Mouse (Mus musculus): ENCODE data around the gene Abcc4. TPM values are rescaled to one million over a fixed set of nuclear protein-coding genes. Genes with fewer than 3 reads are reported as not detected.

Gene Abcc4
- polyA plus RNA-seq, 1 experiment from 2014 or later: 2.1 TPM

DNA sequence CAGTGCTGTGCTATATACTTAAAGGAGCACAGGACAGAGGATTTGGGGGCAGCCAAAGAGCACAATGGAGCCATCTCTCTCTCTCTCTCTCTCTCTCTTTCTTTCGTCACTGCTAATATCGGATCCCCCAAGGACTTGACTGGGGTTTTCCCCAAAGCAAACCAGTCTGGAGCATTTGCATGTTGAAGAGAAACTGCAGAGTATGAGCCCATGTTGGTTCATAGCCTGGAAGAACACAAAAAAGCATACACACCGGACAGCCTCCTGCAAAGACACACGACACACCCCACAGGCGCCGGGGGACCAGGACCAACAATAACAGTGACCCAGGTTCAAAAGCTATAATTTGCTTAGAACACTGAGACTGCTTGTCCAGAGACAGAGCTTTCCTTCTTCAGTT lies 14.1 kb downstream of the Abcc4 start:
- Histone ChIP-seq H3K4me2 (ENCODE audit: low read length) (no peak overlapping the region), H3K27me3 (ENCODE audit: control insufficient read depth, insufficient read depth, low read depth, low read length) (no peaks in the 10 kb centered on the region), H3K27ac (ENCODE audit: low read length) (no peak overlapping the region), H3K9me3 (replicated peaks; ENCODE audit: control insufficient read depth, low read length, poor library complexity, severe bottlenecking) (no peaks in the 10 kb centered on the region), H3K4me1 (ENCODE audit: control insufficient read depth, insufficient read depth, low read length) (no peaks in the 10 kb centered on the region), H3K4me3 (ENCODE audit: low read depth, low read length) (no peak overlapping the region), H3K9ac (ENCODE audit: low read depth, low read length) (no peak overlapping the region), H3K36me3 (ENCODE audit: control insufficient read depth, insufficient read depth, low read length) (no peaks in the 10 kb centered on the region)
- ATAC-seq: no peak
- 80% methylated on average over 6 of the region's 6 CpGs for WGBS

DNA sequence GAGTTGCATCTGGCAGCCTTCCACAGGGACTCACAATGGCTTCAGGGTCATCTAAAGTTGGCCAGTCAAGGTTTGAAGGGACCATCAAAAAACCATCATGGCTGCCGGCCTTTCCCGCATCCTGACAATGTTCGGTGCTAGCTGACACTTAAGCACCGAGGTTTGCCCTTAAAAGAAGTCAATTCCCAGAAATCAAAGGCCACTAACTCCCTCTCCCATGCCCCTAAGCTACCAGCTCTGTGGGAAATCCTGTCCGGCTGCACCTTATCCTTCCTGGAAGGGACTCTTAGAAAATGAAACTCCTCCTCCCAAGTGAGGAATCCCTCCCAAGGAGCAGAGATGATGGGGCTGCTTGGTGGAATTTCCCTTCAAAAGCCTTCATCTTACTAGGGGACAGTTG lies 14.6 kb downstream of the Abcc4 start:
- no peak overlapping the region for H3K9ac ChIP-seq (ENCODE audit: low read depth, low read length)
- no peak overlapping the region for H3K4me2 ChIP-seq (ENCODE audit: low read length)
- no peak overlapping the region for H3K4me3 ChIP-seq (ENCODE audit: low read depth, low read length)
- H3K4me1 ChIP-seq (ENCODE audit: control insufficient read depth, insufficient read depth, low read length): no peaks in the 10 kb centered on the region
- no peaks in the 10 kb centered on the region for H3K27me3 ChIP-seq (ENCODE audit: control insufficient read depth, insufficient read depth, low read depth, low read length)
- no peaks in the 10 kb centered on the region for H3K36me3 ChIP-seq (ENCODE audit: control insufficient read depth, insufficient read depth, low read length)
- no peaks in the 10 kb centered on the region for H3K9me3 ChIP-seq (replicated peaks; ENCODE audit: control insufficient read depth, low read length, poor library complexity, severe bottlenecking)
- H3K27ac ChIP-seq (ENCODE audit: low read length): no peak overlapping the region
- WGBS: 81% methylated on average over 5 of the region's 5 CpGs
- no peak for ATAC-seq

DNA sequence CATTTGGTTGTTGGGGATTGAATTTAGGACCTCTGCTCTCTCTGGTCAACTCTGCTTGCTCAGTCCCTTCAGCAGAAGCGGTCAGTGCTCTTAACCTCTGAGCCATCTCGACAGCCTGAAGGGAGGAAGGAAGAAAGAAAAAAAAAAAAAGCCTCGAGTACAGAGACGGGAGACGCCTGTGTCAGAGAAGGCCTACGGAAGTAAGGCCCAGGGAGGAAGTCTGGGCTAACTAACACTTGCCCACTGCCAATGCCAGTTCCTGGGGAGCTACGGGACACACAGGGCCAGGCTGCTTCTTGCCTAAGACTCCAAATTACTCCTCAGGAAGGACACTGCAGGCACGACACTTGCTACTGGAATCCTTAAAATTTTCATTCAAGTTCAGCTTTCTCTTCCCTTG lies 15.1 kb downstream of the Abcc4 start:
- Histone ChIP-seq H3K4me2 (ENCODE audit: low read length) (no peak overlapping the region), H3K4me1 (ENCODE audit: control insufficient read depth, insufficient read depth, low read length) (no peaks in the 10 kb centered on the region), H3K9ac (ENCODE audit: low read depth, low read length) (no peak overlapping the region), H3K4me3 (ENCODE audit: low read depth, low read length) (no peak overlapping the region), H3K36me3 (ENCODE audit: control insufficient read depth, insufficient read depth, low read length) (no peaks in the 10 kb centered on the region), H3K27me3 (ENCODE audit: control insufficient read depth, insufficient read depth, low read depth, low read length) (no peaks in the 10 kb centered on the region), H3K9me3 (replicated peaks; ENCODE audit: control insufficient read depth, low read length, poor library complexity, severe bottlenecking) (no peaks in the 10 kb centered on the region), H3K27ac (ENCODE audit: low read length) (no peak overlapping the region)
- 78% methylated on average over 8 of the region's 8 CpGs for WGBS
- ATAC-seq: no peak

DNA sequence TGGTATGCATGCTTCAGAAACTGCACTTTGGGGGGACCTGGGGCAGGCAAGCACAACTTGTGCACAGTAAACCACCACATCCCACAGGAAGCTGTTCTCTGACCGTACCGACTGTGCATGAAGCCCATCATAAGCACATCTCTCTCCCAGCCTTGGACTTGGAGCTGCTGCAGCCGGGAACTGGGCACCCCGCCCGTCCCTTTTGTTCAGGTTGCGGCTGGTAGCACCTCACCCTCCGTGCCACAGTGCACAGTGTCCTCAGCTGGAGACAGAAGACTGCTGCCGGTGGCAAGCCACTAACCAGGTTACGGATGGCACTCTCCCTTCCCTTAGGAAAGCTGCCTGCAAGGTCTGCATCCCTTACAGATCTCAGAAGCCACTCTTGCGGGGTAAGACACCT lies 15.7 kb downstream of the Abcc4 start:
- H3K36me3 ChIP-seq (ENCODE audit: control insufficient read depth, insufficient read depth, low read length): no peaks in the 10 kb centered on the region
- ATAC-seq: no peak
- H3K4me1 ChIP-seq (ENCODE audit: control insufficient read depth, insufficient read depth, low read length): no peaks in the 10 kb centered on the region
- 75% methylated on average over 10 of the region's 10 CpGs for whole genome bisulfite sequencing
- H3K27me3 ChIP-seq (ENCODE audit: control insufficient read depth, insufficient read depth, low read depth, low read length): no peaks in the 10 kb centered on the region
- H3K4me2 ChIP-seq (ENCODE audit: low read length): no peak overlapping the region
- H3K27ac ChIP-seq (ENCODE audit: low read length): no peak overlapping the region
- H3K4me3 ChIP-seq (ENCODE audit: low read depth, low read length): no peak overlapping the region
- H3K9ac ChIP-seq (ENCODE audit: low read depth, low read length): no peak overlapping the region
- no peaks in the 10 kb centered on the region for H3K9me3 ChIP-seq (replicated peaks; ENCODE audit: control insufficient read depth, low read length, poor library complexity, severe bottlenecking)

DNA sequence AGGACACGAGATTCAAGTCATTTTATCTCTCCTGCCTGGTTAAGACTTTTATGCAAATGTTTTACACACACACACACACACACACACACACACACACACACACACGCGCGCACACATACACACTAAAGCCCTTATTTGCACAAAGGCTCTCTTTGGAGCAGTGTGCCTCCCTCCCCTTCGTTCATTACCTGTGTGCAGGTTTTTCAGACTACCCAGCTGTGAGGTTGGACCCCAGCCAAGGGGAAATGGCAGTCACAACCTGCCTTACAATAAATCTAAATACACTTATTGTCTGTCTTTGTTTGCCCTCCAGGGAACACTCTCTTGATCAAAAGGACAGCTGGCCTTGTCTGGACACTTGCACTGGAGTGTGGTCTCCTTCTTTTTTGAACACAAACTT lies 17.4 kb downstream of the Abcc4 start:
- ATAC-seq: no peak

DNA sequence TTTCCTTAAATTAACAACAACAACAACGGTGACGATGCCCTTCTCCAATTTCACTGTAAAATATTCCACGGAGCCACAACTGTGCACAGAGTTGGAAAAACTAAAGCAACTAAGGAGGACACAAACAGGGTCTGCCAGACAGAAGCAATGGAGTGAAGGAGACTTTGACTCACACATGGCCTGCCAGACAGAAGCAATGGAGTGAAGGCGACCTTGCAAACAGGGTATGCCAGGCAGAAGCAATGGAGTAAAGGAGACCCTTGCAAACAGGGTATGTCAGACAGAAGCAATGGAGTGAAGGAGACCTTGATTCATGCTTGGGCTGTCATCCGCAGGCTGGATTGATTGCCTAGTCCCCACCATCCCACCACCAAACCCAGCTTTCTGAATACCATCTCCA lies 19.2 kb downstream of the Abcc4 start:
- H3K36me3 ChIP-seq (ENCODE audit: control insufficient read depth, insufficient read depth, low read length): no peaks in the 10 kb centered on the region
- 80% methylated on average over 5 of the region's 5 CpGs for WGBS

More for the DNA sequence above, 17.4 kb downstream of the Abcc4 start:
- no peaks in the 10 kb centered on the region for H3K36me3 ChIP-seq (ENCODE audit: control insufficient read depth, insufficient read depth, low read length)
- no peak overlapping the region for H3K4me3 ChIP-seq (ENCODE audit: low read depth, low read length)
- no peaks in the 10 kb centered on the region for H3K27me3 ChIP-seq (ENCODE audit: control insufficient read depth, insufficient read depth, low read depth, low read length)
- no peak overlapping the region for H3K9ac ChIP-seq (ENCODE audit: low read depth, low read length)
- H3K27ac ChIP-seq (ENCODE audit: low read length): no peak overlapping the region
- H3K9me3 ChIP-seq (replicated peaks; ENCODE audit: control insufficient read depth, low read length, poor library complexity, severe bottlenecking): no peaks in the 10 kb centered on the region
- no peak overlapping the region for H3K4me2 ChIP-seq (ENCODE audit: low read length)
- no peaks in the 10 kb centered on the region for H3K4me1 ChIP-seq (ENCODE audit: control insufficient read depth, insufficient read depth, low read length)
- WGBS: 64% methylated on average over 5 of the region's 5 CpGs

DNA sequence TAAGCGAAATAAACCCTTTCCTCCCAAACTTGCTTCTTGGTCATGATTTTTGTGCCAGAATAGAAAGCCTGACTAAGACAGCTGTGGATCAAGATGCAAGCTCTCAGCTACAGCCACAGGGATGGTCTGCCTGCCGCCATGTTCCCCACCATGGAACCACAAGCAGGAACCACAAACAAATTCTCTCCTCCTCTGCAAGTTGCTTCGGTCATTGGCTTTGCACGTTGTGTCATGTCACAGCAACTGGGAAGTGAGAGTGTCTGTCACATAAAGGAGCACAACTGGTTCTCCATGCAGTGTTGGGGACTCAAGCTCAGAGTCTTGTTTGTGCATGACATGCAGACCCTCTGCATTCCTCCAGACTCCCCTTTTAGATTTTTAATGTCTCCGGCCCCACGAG lies 20.4 kb downstream of the Abcc4 start:
- no peak overlapping the region for H3K4me2 ChIP-seq (ENCODE audit: low read length)
- H3K4me3 ChIP-seq (ENCODE audit: low read depth, low read length): no peak overlapping the region
- ATAC-seq: no peak
- no peaks in the 10 kb centered on the region for H3K9me3 ChIP-seq (replicated peaks; ENCODE audit: control insufficient read depth, low read length, poor library complexity, severe bottlenecking)
- H3K27ac ChIP-seq (ENCODE audit: low read length): no peak overlapping the region
- 97% methylated on average over 6 of the region's 6 CpGs for WGBS
- H3K4me1 ChIP-seq (ENCODE audit: control insufficient read depth, insufficient read depth, low read length): no peaks in the 10 kb centered on the region
- H3K9ac ChIP-seq (ENCODE audit: low read depth, low read length): no peak overlapping the region
- H3K27me3 ChIP-seq (ENCODE audit: control insufficient read depth, insufficient read depth, low read depth, low read length): no peaks in the 10 kb centered on the region
- no peaks in the 10 kb centered on the region for H3K36me3 ChIP-seq (ENCODE audit: control insufficient read depth, insufficient read depth, low read length)

More for the DNA sequence above, 19.2 kb downstream of the Abcc4 start:
- H3K27ac ChIP-seq (ENCODE audit: low read length): no peak overlapping the region
- H3K4me1 ChIP-seq (ENCODE audit: control insufficient read depth, insufficient read depth, low read length): no peaks in the 10 kb centered on the region
- no peak overlapping the region for H3K4me2 ChIP-seq (ENCODE audit: low read length)
- no peak overlapping the region for H3K9ac ChIP-seq (ENCODE audit: low read depth, low read length)
- no peak overlapping the region for H3K4me3 ChIP-seq (ENCODE audit: low read depth, low read length)
- H3K9me3 ChIP-seq (replicated peaks; ENCODE audit: control insufficient read depth, low read length, poor library complexity, severe bottlenecking): no peaks in the 10 kb centered on the region
- no peak for ATAC-seq
- no peaks in the 10 kb centered on the region for H3K27me3 ChIP-seq (ENCODE audit: control insufficient read depth, insufficient read depth, low read depth, low read length)

DNA sequence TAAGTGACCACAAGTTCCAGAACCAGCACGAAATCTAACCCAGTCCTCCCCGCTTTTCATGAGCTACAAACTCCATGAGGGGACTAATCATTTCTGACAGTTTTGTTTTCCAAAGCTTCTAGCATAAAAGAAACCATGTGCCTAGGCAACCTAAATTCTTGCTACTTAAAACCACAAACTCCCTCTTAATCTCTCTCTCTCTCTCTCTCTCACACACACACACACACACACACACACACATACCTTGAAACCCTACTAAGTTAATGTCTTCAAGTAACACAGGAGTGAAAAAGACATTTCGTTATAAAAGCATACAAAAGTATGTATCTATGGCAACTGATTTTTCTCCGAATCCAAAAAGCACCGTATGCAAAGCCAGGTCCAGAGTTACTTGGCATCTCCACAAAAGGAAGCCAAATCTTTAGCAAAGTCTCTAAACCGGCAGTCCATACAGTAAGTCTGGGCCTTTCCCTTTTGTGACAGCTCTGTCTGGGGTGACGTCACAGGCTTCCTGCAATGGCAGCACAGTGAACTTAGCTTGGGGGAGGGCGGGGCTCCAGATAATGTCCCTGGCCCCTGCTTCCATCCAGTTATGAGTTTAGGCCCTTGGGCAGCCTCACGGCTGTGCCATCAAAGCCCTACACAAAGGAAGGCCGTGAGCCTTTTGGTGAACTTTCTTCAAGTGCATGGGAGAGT lies 23.5 kb downstream of the Abcc4 start:
- Histone ChIP-seq H3K27ac (ENCODE audit: low read length) (no peak overlapping the region), H3K9me3 (replicated peaks; ENCODE audit: control insufficient read depth, low read length, poor library complexity, severe bottlenecking) (no peaks in the 10 kb centered on the region), H3K4me1 (ENCODE audit: control insufficient read depth, insufficient read depth, low read length) (no peaks in the 10 kb centered on the region), H3K4me3 (ENCODE audit: low read depth, low read length) (no peak overlapping the region), H3K27me3 (ENCODE audit: control insufficient read depth, insufficient read depth, low read depth, low read length) (no peaks in the 10 kb centered on the region), H3K4me2 (ENCODE audit: low read length) (no peak overlapping the region), H3K36me3 (ENCODE audit: control insufficient read depth, insufficient read depth, low read length) (no peaks in the 10 kb centered on the region), H3K9ac (ENCODE audit: low read depth, low read length) (no peak overlapping the region)
- 63% methylated on average over 10 of the region's 10 CpGs for WGBS
- no peak for ATAC-seq

DNA sequence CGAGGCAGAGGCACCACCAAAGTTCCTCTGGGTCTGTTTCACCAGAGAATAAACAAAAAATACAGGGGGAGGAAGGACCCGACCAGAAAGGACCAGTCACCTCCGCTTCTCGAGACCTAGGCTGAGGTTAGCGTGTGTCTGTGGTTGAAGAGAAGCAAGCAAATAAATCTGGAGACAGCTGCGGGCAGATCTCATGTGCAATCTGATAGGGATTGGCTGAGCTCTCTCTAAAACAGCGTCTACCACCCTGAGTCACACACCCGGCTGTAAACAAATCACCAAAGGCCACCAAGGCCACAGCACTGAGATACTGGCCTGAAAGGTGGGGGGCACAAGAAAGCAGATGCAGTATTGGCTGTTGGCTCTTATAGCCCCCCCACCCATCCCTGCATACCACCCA lies 24.9 kb downstream of the Abcc4 start:
- no peak overlapping the region for H3K9ac ChIP-seq (ENCODE audit: low read depth, low read length)
- H3K9me3 ChIP-seq (replicated peaks; ENCODE audit: control insufficient read depth, low read length, poor library complexity, severe bottlenecking): no peaks in the 10 kb centered on the region
- no peak overlapping the region for H3K4me2 ChIP-seq (ENCODE audit: low read length)
- no peak overlapping the region for H3K27ac ChIP-seq (ENCODE audit: low read length)
- WGBS: 93% methylated on average over 8 of the region's 8 CpGs
- no peak overlapping the region for H3K4me3 ChIP-seq (ENCODE audit: low read depth, low read length)
- no peak for ATAC-seq
- no peaks in the 10 kb centered on the region for H3K36me3 ChIP-seq (ENCODE audit: control insufficient read depth, insufficient read depth, low read length)
- H3K27me3 ChIP-seq (ENCODE audit: control insufficient read depth, insufficient read depth, low read depth, low read length): no peaks in the 10 kb centered on the region
- no peaks in the 10 kb centered on the region for H3K4me1 ChIP-seq (ENCODE audit: control insufficient read depth, insufficient read depth, low read length)
